Mouse (Mus musculus) liver, adult (tissue): ENCODE results near the gene Klf16.
A peak's percentile ranks its signal among the peaks of the same experiment; 100 is the strongest.

Experiments
- GATA4 ChIP-seq: IDR thresholded peaks from 2 replicates; pipeline ENCODE4 v1.6.1; 2014; ENCODE audit warnings: mild to moderate bottlenecking, low read length; ENCODE audit not compliant: insufficient replicate concordance

The Klf16 gene

GRCm38 (mm10) chr10:80545590-80545989, 31.5 kb downstream of the Klf16 start:
- no peak for TF ChIP-seq GATA4

DNA sequence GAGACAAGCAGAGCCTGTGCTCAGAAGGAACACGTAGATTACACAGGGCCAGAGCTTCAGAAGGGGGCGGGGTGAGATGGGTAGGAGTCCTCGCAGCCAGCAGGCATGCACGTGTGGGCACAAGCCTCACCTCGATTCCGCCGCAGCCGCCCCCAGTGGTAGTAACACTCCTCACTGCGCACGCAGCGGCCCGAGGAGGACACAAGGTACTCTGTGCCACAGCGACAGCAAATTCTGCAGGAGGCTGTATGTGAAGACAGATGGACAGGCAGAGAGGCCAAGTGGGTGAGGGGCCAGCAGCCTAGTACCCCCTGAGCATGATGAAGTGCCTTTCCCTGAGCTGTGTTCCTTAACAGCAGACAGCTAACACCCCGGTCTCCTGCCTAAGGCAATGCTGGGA, 33.2 kb downstream of the Klf16 start:
- TF ChIP-seq GATA4 = no peak

DNA sequence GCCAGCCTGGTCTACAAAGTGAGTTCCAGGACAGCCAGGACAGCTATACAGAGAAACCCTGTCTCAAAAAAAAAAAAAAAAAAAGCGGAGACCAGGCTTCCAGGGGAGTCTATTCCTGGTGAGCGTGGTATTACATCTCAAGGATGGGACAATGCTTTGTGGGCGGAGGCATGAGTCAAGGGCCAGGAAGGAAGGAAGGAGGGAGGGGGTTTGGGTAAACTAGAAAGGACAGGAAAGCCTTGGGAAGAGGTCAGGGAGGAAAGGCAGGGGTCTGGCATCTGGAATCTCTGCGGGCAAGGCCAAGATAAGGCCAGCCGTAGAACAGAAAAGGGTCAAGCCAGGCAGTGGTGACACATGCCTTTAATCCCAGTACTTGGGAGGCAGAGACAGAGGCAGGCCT, 37.6 kb downstream of the Klf16 start:
- peak; percentile 85; the same call in 1 of the 2 replicates for TF ChIP-seq GATA4

DNA sequence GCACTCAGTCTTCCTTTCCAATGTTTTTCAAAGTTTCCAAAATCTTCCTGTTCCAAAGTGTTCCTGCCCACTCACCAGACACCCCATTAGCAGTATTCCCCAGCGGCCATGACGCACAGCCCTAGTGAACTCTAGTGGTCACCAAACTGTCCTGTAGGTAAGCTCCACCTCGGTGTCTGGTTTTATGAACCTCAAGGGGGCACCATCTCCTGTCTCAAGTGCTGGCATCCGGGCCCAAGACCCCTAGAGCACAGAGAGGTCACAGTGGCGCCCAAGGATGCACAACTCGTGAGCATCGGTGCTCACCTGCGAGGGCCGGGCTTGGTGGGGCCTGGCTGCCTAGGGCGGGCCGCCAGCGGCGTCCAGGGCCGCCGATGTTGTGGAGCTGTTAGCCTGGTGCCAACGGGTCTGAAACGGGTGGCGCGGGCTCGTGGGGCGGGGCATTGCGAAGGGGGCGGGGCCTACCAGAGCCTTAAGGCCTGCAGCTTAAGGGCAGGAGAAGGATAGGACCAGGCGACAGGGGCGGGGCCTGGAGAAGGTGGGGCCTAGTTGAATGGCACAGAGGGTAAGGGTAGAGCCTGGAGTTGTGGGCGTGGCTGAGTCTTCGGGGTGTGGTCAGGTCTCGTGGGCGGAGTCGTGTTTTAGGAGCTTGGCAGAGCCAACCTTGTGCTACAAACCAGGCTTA, 38.3 kb downstream of the Klf16 start, which contains the start of gene Atp8b3:
Atp8b3 (minus strand) TSS at position 415 of the 685 bp plus-strand sequence.
- TF ChIP-seq GATA4 = no peak

DNA sequence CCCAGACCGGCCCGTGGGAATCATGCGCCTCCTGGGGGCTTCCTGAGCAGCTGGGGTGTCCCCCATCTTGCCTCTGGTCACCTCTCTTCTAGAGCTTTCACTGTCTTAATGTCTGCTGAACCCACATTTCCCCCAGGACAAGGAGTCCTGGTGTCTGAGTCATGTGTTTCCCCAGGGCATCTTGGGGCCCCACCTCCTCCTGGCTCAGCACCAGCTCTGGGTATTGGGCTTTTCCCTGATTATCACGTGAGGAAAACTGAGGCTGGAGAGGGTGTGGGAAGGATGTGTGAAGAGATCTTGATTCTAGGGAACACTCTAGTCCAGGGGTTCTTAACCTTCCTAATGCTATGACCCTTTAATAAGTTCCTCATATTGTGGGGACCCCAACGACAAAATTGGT, 38.9 kb downstream of the Klf16 start:
- TF ChIP-seq GATA4 = no peak

- no peak for TF ChIP-seq GATA4
Measured at GRCm38 (mm10) chr10:80535711-80536110, 41.4 kb downstream of the Klf16 start.

- no peak for TF ChIP-seq GATA4
Measured at GRCm38 (mm10) chr10:80535071-80535470, 42.0 kb downstream of the Klf16 start.

- no peak for TF ChIP-seq GATA4
Measured at GRCm38 (mm10) chr10:80533704-80534103, 43.4 kb downstream of the Klf16 start.

DNA sequence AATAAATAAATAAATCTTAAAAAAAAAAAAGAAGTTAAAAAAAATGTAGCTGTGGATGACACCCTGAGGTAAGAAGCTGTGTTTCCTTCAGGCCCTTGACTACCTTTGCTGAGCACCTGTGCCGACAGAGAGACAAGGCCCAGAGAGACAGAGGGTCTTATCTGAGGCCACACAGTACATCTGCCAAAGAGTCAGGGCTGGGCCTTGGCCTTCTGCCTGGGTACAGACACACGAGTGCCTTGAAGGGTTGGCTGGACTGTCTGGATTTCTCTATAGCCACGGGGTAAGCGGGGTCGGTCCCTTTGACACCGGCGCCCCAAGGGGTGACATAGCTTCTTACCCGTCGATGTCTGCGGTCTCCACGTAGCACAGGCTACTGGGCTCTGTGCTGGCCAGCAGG, 44.3 kb downstream of the Klf16 start:
- no peak for TF ChIP-seq GATA4

GRCm38 (mm10) chr10:80526172-80526571, 50.9 kb downstream of the Klf16 start:
- TF ChIP-seq GATA4 = no peak

- TF ChIP-seq GATA4 = no peak
Measured at GRCm38 (mm10) chr10:80523299-80523698, 53.8 kb downstream of the Klf16 start.

DNA sequence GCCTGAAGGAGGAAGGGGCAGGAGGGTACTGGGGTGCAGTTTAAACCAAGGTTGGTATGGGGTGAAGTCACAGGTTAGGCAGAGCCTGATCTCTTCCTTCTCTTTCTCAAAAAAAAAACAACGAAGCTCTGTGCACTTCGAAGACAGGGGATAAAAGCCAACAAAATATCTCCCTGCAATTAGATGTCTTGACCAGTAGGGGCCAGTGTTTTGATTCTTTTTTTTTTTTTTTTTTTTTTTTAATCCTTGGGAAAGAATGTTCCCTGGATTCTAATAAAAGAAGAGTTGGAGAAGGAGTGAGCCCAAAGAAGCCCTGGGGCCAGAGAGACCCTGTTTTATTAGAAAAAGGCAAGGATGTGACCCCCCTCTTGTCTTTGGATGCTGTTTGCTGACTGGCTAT, 57.8 kb downstream of the Klf16 start:
- TF ChIP-seq GATA4 = no peak
